Mouse (Mus musculus): ENCODE data around the gene Tmem132a. TPM values are rescaled to one million over a fixed set of nuclear protein-coding genes. Genes with fewer than 3 reads are reported as not detected.
A peak's percentile ranks its signal among the peaks of the same experiment; 100 is the strongest.

Tmem132a gene
- total RNA-seq, 2 experiments from 2014 or later, result 307 to 334 TPM

DNA sequence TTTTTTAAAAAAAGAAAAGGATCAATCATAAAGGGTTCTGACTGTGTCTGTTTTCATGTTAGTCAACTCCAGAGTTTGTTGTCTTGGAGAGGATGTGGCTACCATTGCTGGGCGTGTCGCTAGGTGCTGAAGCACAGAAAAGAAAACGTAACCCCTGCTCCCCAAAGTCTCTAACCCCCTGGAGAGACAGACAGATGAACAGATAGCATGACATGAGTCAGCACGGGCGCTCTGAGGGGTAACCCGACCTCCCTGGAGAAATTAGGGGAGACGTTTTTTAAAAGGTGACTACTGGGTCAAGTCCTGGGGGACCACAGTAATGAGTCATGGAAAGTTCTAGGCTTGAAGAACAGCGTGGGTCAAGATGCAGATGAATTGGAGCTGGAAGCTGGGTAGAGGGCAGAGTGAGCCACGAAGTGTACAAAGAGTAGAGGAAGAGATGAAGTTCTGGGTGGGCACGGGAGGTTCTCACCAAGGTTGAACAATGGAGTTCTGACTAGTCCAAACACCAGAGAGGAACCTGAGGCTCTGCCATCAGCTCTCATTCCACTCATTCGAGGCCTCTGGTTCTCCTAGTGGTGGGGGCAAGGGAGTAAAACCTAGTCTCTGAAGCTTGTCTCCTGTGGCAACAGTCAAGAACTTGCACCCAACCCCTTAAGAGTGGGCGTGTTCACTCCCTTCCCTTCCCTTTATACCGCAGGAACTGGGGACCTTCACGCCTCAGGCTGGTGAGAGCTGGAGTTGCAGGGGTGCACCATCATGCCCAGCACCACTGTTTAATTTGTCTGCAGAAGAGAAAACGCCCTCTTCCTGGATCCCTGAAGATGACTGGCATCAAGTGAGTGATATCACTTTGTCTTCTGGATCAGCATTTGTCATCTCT is 30.5 kb downstream of the Tmem132a start, which contains the start of gene Slc15a3:
Slc15a3 (plus strand) TSS at position 718 of the 883 bp plus-strand sequence.
- intact Hi-C loops (cut with DNase I), result no loop called here

DNA sequence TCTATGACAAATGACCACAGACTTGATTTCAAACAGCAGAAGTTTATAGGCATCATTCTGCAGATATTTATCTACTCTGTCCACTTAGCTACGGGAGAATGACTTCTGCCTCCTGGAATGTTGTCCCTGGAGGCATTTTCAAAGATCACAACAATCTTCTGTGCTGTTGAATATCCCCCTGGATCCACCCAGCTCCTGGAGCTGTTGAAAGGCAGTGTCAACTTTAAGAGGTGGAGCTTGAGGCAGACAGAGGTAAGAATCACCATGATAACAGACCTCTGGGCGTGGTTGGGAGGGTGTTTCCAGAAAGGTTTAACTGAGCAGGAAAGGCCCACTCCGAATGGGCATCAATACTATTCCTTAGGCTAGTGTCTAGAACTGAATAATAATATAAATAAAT is 34.1 kb downstream of the Tmem132a start:
- intact Hi-C loops (cut with DNase I), result no loop called here
- DNase-seq (ENCODE audit: low spot score in 2 of 2), result no peak

More for the DNA sequence above, 30.5 kb downstream of the Tmem132a start, which contains the start of gene Slc15a3:
- DNase-seq (ENCODE audit: low spot score in 2 of 2), result no peak

GRCm38 (mm10) chr19:10833611-10834010 is 36.1 kb downstream of the Tmem132a start:
- intact Hi-C loops (cut with DNase I), result no loop called here
- no peak for DNase-seq (ENCODE audit: low spot score in 2 of 2)

DNA sequence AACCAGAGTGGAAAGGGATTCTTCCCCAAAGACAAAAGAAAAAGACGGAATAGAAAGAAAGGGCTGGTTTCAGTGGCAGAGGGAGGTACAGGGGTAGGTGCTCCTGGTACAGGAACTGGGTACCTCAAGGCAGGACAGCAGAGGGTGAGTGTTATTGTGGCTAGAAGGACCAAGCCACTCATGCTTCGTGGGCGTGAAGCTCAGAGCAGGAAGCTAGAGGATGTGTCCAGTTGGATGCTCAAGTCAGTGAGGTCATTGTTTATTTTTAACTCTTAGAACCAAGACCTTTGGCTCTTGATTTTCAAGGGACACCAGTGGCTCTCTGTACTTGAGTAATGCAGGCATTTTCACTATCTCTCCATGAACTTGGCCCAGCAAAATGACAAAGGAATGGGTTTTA is 37.7 kb downstream of the Tmem132a start:
- intact Hi-C loops (cut with DNase I), result no loop called here

GRCm38 (mm10) chr19:10831424-10831823 is 38.3 kb downstream of the Tmem132a start:
- intact Hi-C loops (cut with DNase I), result no loop called here
- peak in 1 of 2 experiments; percentile 40 for DNase-seq (ENCODE audit: low spot score in 2 of 2)

More for the DNA sequence above, 37.7 kb downstream of the Tmem132a start:
- no peak for DNase-seq (ENCODE audit: low spot score in 2 of 2)

GRCm38 (mm10) chr19:10829436-10830175 is 40.1 kb downstream of the Tmem132a start, which contains the start of gene Cd6:
Cd6 (minus strand) TSS chr19:10830058.
- DNase-seq (ENCODE audit: low spot score in 2 of 2), result no peak
- intact Hi-C loops (cut with DNase I), result loop anchor here (5.0 kb wide), 1 partner anchor 162 kb away; no protein-coding TSS in a partner anchor

GRCm38 (mm10) chr19:10828321-10828720 is 41.4 kb downstream of the Tmem132a start:
- no peak for DNase-seq (ENCODE audit: low spot score in 2 of 2)
- intact Hi-C loops (cut with DNase I), result loop anchor here (5.0 kb wide), 1 partner anchor 161 kb away; no protein-coding TSS in a partner anchor

DNA sequence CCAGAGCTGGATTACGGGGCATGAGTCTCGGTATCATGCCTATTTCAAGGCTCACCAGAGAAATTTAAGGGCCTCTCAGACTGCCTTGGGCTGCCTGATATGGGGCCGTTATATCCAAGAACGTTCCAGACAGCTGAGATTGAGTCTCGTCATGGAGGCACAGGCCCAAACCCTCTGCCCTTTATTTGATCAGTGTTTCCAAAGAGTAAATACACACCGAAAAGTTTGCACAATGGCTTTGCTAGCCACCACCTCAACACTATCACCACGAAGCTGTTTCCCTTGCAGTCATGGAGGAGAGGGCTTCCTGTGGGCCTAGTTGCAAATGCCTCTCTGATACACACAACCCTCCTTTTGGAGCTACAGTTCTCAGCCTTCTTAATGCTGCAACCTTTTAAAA is 45.7 kb downstream of the Tmem132a start:
- intact Hi-C loops (cut with DNase I), result no loop called here
- no peak for DNase-seq (ENCODE audit: low spot score in 2 of 2)

DNA sequence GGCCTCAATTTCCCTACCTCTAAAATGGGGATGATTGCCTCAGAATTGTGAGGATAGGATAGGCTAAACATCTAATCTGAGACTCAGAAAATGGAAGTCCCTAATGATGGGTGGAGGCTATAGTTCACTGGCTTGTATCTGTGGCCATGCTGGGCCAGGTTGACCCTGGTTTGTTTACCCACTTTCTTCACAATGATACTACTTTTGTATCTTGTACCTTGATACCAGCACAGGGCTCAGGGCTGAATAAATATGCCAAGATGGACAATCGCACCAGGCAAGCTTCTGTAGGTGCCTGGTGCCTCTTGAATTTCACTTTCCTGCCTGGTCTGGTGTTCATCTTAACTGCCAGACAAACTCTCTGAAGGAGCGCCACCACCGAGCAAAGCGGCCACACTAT is 47.2 kb downstream of the Tmem132a start:
- intact Hi-C loops (cut with DNase I), result no loop called here
- no peak for DNase-seq (ENCODE audit: low spot score in 2 of 2)

GRCm38 (mm10) chr19:10821319-10821718 is 48.4 kb downstream of the Tmem132a start:
- DNase-seq (ENCODE audit: low spot score in 2 of 2), result no peak
- intact Hi-C loops (cut with DNase I), result no loop called here

- peak in 1 of 2 experiments; percentile 47 for DNase-seq (ENCODE audit: low spot score in 2 of 2)
- intact Hi-C loops (cut with DNase I), result no loop called here
These were observed 51.4 kb downstream of the Tmem132a start for GRCm38 (mm10) chr19:10818217-10818946.

DNA sequence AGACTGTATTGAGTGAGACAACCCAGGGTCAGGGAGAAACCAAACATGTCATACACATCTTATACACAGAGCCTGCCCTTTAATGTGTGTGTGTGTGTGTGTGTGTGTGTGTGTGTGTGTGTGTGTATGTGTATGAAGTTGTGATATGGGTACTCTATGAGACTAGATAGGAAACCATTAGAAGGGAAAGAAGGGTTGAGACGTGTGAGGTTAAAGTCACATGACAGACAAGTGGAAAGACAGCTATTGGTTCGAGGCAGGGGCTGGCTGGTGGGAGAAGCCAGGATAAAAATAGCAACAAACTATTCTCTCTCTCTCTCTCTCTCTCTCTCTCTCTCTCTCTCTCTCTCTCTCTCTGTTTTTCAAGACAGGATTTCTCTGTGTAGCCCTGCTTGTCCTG is 53.3 kb downstream of the Tmem132a start:
- intact Hi-C loops (cut with DNase I), result no loop called here
- DNase-seq (ENCODE audit: low spot score in 2 of 2), result no peak

DNA sequence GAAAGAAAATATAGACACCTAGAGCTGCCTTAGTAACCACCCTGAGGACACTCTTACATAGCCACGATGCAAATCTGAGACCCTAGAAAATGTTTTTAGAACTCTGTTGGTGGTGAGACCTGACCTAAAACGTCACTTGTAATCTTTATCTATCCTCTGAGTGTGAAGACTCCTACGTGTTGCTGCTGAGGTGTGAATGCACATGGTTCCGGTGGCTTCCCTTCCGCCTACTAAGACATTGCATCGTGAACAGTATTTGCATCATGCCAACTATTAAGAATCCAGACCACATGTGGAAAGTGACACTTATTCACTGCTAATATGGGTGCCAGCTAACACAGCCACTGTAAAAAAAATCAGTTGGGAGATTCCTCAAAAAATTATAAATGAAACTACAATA is 53.9 kb downstream of the Tmem132a start:
- DNase-seq (ENCODE audit: low spot score in 2 of 2), result no peak
- intact Hi-C loops (cut with DNase I), result no loop called here

- intact Hi-C loops (cut with DNase I), result loop anchor here (5.0 kb wide), 1 partner anchor 102 kb away; no protein-coding TSS in a partner anchor
- DNase-seq (ENCODE audit: low spot score in 2 of 2), result no peak
These were observed 55.8 kb downstream of the Tmem132a start for GRCm38 (mm10) chr19:10813905-10814304.

DNA sequence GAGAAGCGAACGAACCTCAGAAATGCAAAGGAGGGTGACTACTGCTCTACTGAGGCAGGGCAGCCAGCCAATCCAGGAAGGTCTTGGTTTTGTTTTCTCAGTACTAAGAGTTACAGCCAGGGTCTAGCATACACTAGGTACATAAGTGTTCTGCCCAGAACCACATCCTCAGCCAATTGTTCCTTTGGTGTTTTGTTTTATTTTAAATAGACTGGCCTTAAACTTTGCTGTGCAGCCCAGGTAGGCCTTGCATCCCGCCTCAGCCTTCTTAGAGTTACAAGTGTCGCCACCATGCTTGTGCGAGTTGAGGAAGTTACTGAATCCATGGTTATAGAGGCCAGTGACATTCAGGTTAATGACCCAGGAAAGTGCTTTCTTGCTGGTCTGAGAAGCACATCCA is 56.7 kb downstream of the Tmem132a start:
- intact Hi-C loops (cut with DNase I), result loop anchor here (5.0 kb wide), 1 partner anchor 101 kb away; no protein-coding TSS in a partner anchor
- no peak for DNase-seq (ENCODE audit: low spot score in 2 of 2)

- intact Hi-C loops (cut with DNase I), result loop anchor here (5.0 kb wide), 1 partner anchor 99 kb away; no protein-coding TSS in a partner anchor
- no peak for DNase-seq (ENCODE audit: low spot score in 2 of 2)
These were observed 58.3 kb downstream of the Tmem132a start for GRCm38 (mm10) chr19:10811471-10811870.

- no peak for DNase-seq (ENCODE audit: low spot score in 2 of 2)
- intact Hi-C loops (cut with DNase I), result loop anchor here (1.0 to 5.0 kb wide), 2 partner anchors 25 to 98 kb away; no protein-coding TSS in a partner anchor
These were observed 59.6 kb downstream of the Tmem132a start for GRCm38 (mm10) chr19:10810176-10810492.

DNA sequence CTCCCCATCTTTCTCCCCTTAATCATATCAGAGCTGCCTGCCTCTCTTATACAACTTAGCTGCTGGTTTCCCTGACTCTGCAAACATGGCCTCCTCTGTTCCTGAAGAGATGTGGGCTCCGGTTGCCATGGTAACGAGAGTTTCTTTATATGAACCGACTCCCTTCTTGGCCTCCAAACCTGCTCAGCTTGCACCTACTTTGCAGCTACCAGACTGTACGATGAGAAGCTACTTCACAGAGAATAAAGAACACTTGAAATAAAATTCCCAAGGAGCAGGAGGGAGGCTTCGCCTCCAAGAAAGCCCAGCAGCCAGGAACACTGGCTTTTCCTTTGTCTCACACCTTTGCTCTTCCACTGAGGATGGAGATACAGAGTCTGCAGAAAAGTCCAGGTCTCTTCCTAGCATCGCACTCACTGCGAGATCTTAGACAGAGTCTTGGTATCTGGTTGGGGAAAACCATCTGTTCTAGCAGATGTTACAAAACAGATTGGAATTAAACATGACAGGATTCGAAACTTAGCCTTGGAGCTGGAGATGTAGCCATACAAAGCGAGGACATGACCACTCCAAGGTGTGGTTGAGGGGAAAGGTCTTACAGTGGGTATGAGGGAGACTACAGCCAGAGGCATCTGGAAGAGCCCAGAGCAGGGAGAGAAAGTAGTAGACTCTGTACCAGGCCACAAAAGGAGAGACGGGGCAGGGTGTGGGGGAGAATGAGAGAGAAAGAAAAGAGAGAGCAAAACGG is 60.1 kb downstream of the Tmem132a start:
- peak; percentile 80 to 96 for DNase-seq (ENCODE audit: low spot score in 2 of 2)
- intact Hi-C loops (cut with DNase I), result loop anchor here (1.0 to 5.0 kb wide), 3 partner anchors 24 to 97 kb away; partner anchors contain the start of gene Tmem109
